Mouse (Mus musculus) spleen, adult 2 months (tissue): ENCODE measurements around the gene Spen.

Experiments
- CTCF ChIP-seq: fragments of 200-500 bp; IDR thresholded peaks from 2 replicates; pipeline ENCODE4 v1.5.1; 2011; ENCODE audit warnings: mild to moderate bottlenecking, inconsistent platforms; ENCODE audit not compliant: insufficient read depth, insufficient read length, insufficient replicate concordance; ENCODE audit errors: extremely low read depth
- POLR2A ChIP-seq: fragments of 200-500 bp; IDR thresholded peaks from 2 replicates; pipeline ENCODE4 v1.6.1; 2011; ENCODE audit warnings: low read depth, low read length, inconsistent platforms

DNA sequence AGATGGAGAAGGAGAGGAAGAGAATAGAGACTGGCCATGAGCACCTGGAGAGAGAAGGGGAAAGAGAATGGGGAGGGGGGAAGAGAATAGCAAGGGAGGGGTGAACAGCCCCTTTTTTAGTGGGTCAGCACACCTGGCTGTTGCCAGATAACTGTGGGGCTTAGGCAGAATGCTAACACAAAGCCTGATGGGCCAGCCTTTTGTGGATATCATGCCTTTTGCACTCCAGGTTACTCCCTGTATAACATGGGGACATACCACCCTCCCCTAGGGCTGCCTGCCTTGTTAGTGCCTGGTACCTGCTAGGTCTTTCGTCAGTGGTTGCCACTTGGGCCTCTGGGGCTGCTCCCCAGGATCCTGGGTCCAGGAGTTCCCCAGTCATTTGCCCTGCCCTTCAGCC lies 32.4 kb upstream of the Spen start:
- TF ChIP-seq CTCF (no peak), POLR2A (no peak)
